Mouse (Mus musculus) midbrain, embryonic 14.5 days (tissue): ENCODE results near the gene Dimt1. TPM values are rescaled to one million over a fixed set of nuclear protein-coding genes. Genes with fewer than 3 reads are reported as not detected.
"Not testable (repeated sequence)": the region's sequence is repeated elsewhere in the genome, so short reads cannot be mapped to it uniquely, and the experiment has no call there.

ENCODE experiments used
- ATAC-seq: fragments of 200-750 bp; cut with Nextera tagmentation; 2 replicates; pipeline ENCODE4 v1.8.0; 2017; ENCODE audit warnings: moderate number of reproducible peaks, moderate library complexity; ENCODE audit not compliant: low FRiP score, low TSS enrichment
- DNase-seq: peaks from one replicate; pipeline ENCODE4 v3.0.0-alpha.2; 2015
- H3K27ac ChIP-seq: fragments of 300-500 bp; sonication (generic); replicated peaks from 2 replicates; pipeline ENCODE4 v1.5.1; 2014; ENCODE audit warnings: mild to moderate bottlenecking, low read depth, low read length, moderate library complexity
- H3K27me3 ChIP-seq: fragments of 300-500 bp; sonication (generic); 2 replicates; pipeline ENCODE4 v1.6.1; 2014; ENCODE audit warnings: low read length, control low read depth, mixed read lengths; ENCODE audit not compliant: control insufficient read depth, insufficient read depth
- H3K36me3 ChIP-seq: fragments of 300-500 bp; sonication (generic); 2 replicates; pipeline ENCODE4 v1.6.1; 2014; ENCODE audit warnings: low read length, control low read depth; ENCODE audit not compliant: control insufficient read depth, insufficient read depth
- H3K4me1 ChIP-seq: fragments of 300-500 bp; sonication (generic); 2 replicates; pipeline ENCODE4 v1.6.1; 2014; ENCODE audit warnings: mild to moderate bottlenecking, antibody characterized with exemption, low read length, control low read depth; ENCODE audit not compliant: control insufficient read depth, insufficient read depth
- H3K4me2 ChIP-seq: fragments of 300-500 bp; sonication (generic); 2 replicates; pipeline ENCODE4 v1.6.1; 2014; ENCODE audit warnings: mild to moderate bottlenecking, low read length, moderate library complexity
- H3K4me3 ChIP-seq: fragments of 300-500 bp; sonication (generic); replicated peaks from 2 replicates; pipeline ENCODE4 v1.5.1; 2014; ENCODE audit warnings: low read depth, low read length
- H3K9ac ChIP-seq: fragments of 300-500 bp; sonication (generic); replicated peaks from 2 replicates; pipeline ENCODE4 v1.6.1; 2014; ENCODE audit warnings: mild to moderate bottlenecking, low read length, moderate library complexity
- H3K9me3 ChIP-seq: fragments of 300-500 bp; sonication (generic); 2 replicates; pipeline ENCODE4 v1.6.1; 2016; ENCODE audit warnings: low read length, control low read depth, mixed read lengths; ENCODE audit not compliant: control insufficient read depth
- WGBS: fragments of 180-500 bp; shearing (Covaris S2); extraction: QIAGEN DNeasy Blood & Tissue Kit; methylation state at CpG from one replicate; pipeline ENCODE4 v1.1.7; 2014; 5-methylcytosine and 5-hydroxymethylcytosine counted together
- polyA plus RNA-seq: library from polyadenylated mRNA; unstranded; fragments of >200 nt; fragmentation: Nextera tagmentation; extraction: Ambion mirVana; gene quantifications from 2 replicates; pipeline ENCODE4 v1.2.1, GENCODE M21; 2014

The Dimt1 gene
- polyA plus RNA-seq, 1 experiment from 2014 or later, result 43.2 TPM

GRCm38 (mm10) chr13:106947583-106947982 is 656 bp downstream of the Dimt1 start:
- H3K9ac ChIP-seq, result peak overlapping the region; percentile 80; the same call in 1 of the 2 replicates
- WGBS, result 7% methylated on average over 6 of the region's 6 CpGs
- peaks cover 29% of the 10 kb centered on the region for H3K36me3 ChIP-seq
- H3K27ac ChIP-seq, result no peak overlapping the region
- ATAC-seq, result no peak
- H3K27me3 ChIP-seq, result no peaks in the 10 kb centered on the region
- no peak for DNase-seq
- peaks cover 6% of the 10 kb centered on the region for H3K4me1 ChIP-seq
- H3K4me3 ChIP-seq, result peak overlapping the region; percentile 71
- peak overlapping the region; percentile 69 for H3K4me2 ChIP-seq
- no peaks in the 10 kb centered on the region for H3K9me3 ChIP-seq

GRCm38 (mm10) chr13:106954880-106955279 is 8.0 kb downstream of the Dimt1 start:
- ATAC-seq, result no peak
- no peak overlapping the region for H3K9ac ChIP-seq
- no peak overlapping the region for H3K27ac ChIP-seq
- H3K4me3 ChIP-seq, result no peak overlapping the region
- no peak overlapping the region for H3K4me2 ChIP-seq
- H3K4me1 ChIP-seq, result no peaks in the 10 kb centered on the region
- DNase-seq, result no peak
- H3K36me3 ChIP-seq, result peaks cover 74% of the 10 kb centered on the region
- H3K9me3 ChIP-seq, result no peaks in the 10 kb centered on the region
- H3K27me3 ChIP-seq, result no peaks in the 10 kb centered on the region
- WGBS, result 93% methylated on average over 3 of the region's 3 CpGs

GRCm38 (mm10) chr13:106957554-106957953 is 10.6 kb downstream of the Dimt1 start:
- WGBS, result 92% methylated on average over 4 of the region's 4 CpGs
- no peak overlapping the region for H3K4me3 ChIP-seq
- H3K27ac ChIP-seq, result no peak overlapping the region
- no peak for DNase-seq
- no peaks in the 10 kb centered on the region for H3K9me3 ChIP-seq
- H3K27me3 ChIP-seq, result no peaks in the 10 kb centered on the region
- no peak overlapping the region for H3K9ac ChIP-seq
- H3K4me1 ChIP-seq, result no peaks in the 10 kb centered on the region
- H3K4me2 ChIP-seq, result no peak overlapping the region
- no peak for ATAC-seq
- peaks cover 71% of the 10 kb centered on the region for H3K36me3 ChIP-seq

- DNase-seq, result no peak
- Histone ChIP-seq H3K9ac (no peak overlapping the region), H3K4me1 (no peaks in the 10 kb centered on the region), H3K27me3 (no peaks in the 10 kb centered on the region), H3K9me3 (no peaks in the 10 kb centered on the region), H3K36me3 (peaks cover 71% of the 10 kb centered on the region), H3K4me2 (no peak overlapping the region), H3K4me3 (no peak overlapping the region), H3K27ac (no peak overlapping the region)
- WGBS, result 96% methylated on average over 3 of the region's 3 CpGs
- no peak for ATAC-seq
These were observed 11.4 kb downstream of the Dimt1 start for GRCm38 (mm10) chr13:106958286-106958685.

- ATAC-seq, result no peak
- H3K4me3 ChIP-seq, result no peak overlapping the region
- no peak for DNase-seq
- no peaks in the 10 kb centered on the region for H3K9me3 ChIP-seq
- 93% methylated on average over 3 of the region's 3 CpGs for WGBS
- no peak overlapping the region for H3K4me2 ChIP-seq
- H3K4me1 ChIP-seq, result no peaks in the 10 kb centered on the region
- H3K27me3 ChIP-seq, result no peaks in the 10 kb centered on the region
- H3K36me3 ChIP-seq, result peaks cover 69% of the 10 kb centered on the region
- H3K27ac ChIP-seq, result no peak overlapping the region
- no peak overlapping the region for H3K9ac ChIP-seq
These were observed 13.6 kb downstream of the Dimt1 start for GRCm38 (mm10) chr13:106960557-106960956.

- H3K9me3 ChIP-seq, result no peaks in the 10 kb centered on the region
- DNase-seq (no peak), ATAC-seq (no peak)
- no peaks in the 10 kb centered on the region for H3K27me3 ChIP-seq
- H3K27ac ChIP-seq, result no peak overlapping the region
- no peak overlapping the region for H3K9ac ChIP-seq
- no peak overlapping the region for H3K4me2 ChIP-seq
- 95% methylated on average over 4 of the region's 4 CpGs for WGBS
- peaks cover 61% of the 10 kb centered on the region for H3K36me3 ChIP-seq
- no peak overlapping the region for H3K4me3 ChIP-seq
- H3K4me1 ChIP-seq, result no peaks in the 10 kb centered on the region
These were observed 14.6 kb downstream of the Dimt1 start for GRCm38 (mm10) chr13:106961496-106961895.

- Histone ChIP-seq H3K4me1 (no peaks in the 10 kb centered on the region), H3K27me3 (no peaks in the 10 kb centered on the region), H3K9ac (no peak overlapping the region), H3K4me3 (no peak overlapping the region), H3K27ac (no peak overlapping the region), H3K36me3 (peaks cover 14% of the 10 kb centered on the region), H3K4me2 (no peak overlapping the region), H3K9me3 (no peaks in the 10 kb centered on the region)
- WGBS, result 92% methylated on average over 2 of the region's 2 CpGs
- ATAC-seq (no peak), DNase-seq (no peak)
These were observed 50.0 kb downstream of the Dimt1 start for GRCm38 (mm10) chr13:106996891-106997290.

GRCm38 (mm10) chr13:106997557-106997956 is 50.6 kb downstream of the Dimt1 start:
- not testable (repeated sequence) for H3K4me2 ChIP-seq, H3K4me3 ChIP-seq, H3K4me1 ChIP-seq, H3K9ac ChIP-seq, ATAC-seq, H3K27me3 ChIP-seq, H3K27ac ChIP-seq, H3K36me3 ChIP-seq, DNase-seq, H3K9me3 ChIP-seq
- WGBS, result 97% methylated on average over 3 of the region's 4 CpGs

- 96% methylated on average over 2 of the region's 2 CpGs for WGBS
- H3K36me3 ChIP-seq, result 0 out of 2 replicates have a peak, but pooled peaks cover 3% of the 10 kb centered on the region
These were observed 51.1 kb downstream of the Dimt1 start for GRCm38 (mm10) chr13:106998026-106998425.

More at GRCm38 (mm10) chr13:106998026-106998425, 51.1 kb downstream of the Dimt1 start:
- no peaks in the 10 kb centered on the region for H3K4me1 ChIP-seq
- H3K4me2 ChIP-seq, result no peak overlapping the region
- H3K27me3 ChIP-seq, result no peaks in the 10 kb centered on the region
- no peaks in the 10 kb centered on the region for H3K9me3 ChIP-seq
- DNase-seq (no peak), ATAC-seq (no peak)
- H3K4me3 ChIP-seq, result no peak overlapping the region
- H3K9ac ChIP-seq, result no peak overlapping the region
- H3K27ac ChIP-seq, result no peak overlapping the region
